Mouse (Mus musculus): ENCODE measurements at regions not wholly inside any gene's neighbourhood (a gene's known extent, or its start where the extent isn't known, plus 50 kb on each side); places are given as distances from the start of the nearest gene placed in this dataset.

- TF ChIP-seq POLR2A (IDR thresholded peaks at IDR 0.05; ENCODE audit: low read depth, low read length), result no peak
- no peak for TF ChIP-seq CTCF (conservative IDR thresholded peaks at IDR 0.05; ENCODE audit: insufficient read depth, insufficient read length, low read depth, low read length)
- no peaks in the 10 kb centered on the region for H3K4me1 ChIP-seq (ENCODE audit: control insufficient read depth, insufficient read depth, low read length)
- no peaks in the 10 kb centered on the region for H3K27me3 ChIP-seq (replicated peaks; ENCODE audit: control insufficient read depth, insufficient read depth, low read length)
- 79% methylated on average over 8 of the region's 8 CpGs for WGBS
- no peaks in the 10 kb centered on the region for H3K36me3 ChIP-seq (ENCODE audit: control insufficient read depth, insufficient read depth, low read length)
- H3K4me3 ChIP-seq (ENCODE audit: insufficient read depth, low read depth, low read length), result no peak overlapping the region
- H3K27ac ChIP-seq (ENCODE audit: insufficient read depth, low read depth, low read length), result no peak overlapping the region
- no peak for DNase-seq
Observed at GRCm38 (mm10) chr1:35957425-35958372, 110.5 kb upstream of the Hs6st1 start.

DNA sequence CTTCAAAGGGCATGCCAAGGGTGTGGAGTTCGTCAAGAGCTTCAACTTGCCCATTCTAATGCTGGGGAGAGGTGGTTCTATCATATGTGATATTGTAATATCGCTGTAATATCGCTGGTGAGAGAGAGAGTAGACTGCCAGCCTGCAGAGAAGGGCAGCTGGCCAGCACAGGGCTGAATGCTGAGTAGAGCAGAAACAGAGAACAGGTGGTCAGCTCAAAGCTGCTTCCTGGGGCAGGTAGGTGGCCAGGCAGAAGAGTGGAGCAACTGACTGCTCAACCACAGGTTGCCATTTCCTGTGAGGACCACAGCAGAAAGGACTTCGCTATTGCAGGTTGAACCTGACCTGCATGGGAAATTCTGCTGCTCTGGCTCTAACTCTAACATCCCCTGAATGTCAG lies 108.5 kb upstream of the Hs6st1 start:
- Histone ChIP-seq H3K36me3 (ENCODE audit: control insufficient read depth, insufficient read depth, low read length) (no peaks in the 10 kb centered on the region), H3K4me3 (ENCODE audit: insufficient read depth, low read depth, low read length) (no peak overlapping the region), H3K4me1 (ENCODE audit: control insufficient read depth, insufficient read depth, low read length) (no peaks in the 10 kb centered on the region), H3K27ac (ENCODE audit: insufficient read depth, low read depth, low read length) (no peak overlapping the region), H3K27me3 (replicated peaks; ENCODE audit: control insufficient read depth, insufficient read depth, low read length) (no peaks in the 10 kb centered on the region)
- WGBS, result 91% methylated on average over 4 of the region's 4 CpGs
- TF ChIP-seq CTCF (conservative IDR thresholded peaks at IDR 0.05; ENCODE audit: insufficient read depth, insufficient read length, low read depth, low read length) (no peak), POLR2A (IDR thresholded peaks at IDR 0.05; ENCODE audit: low read depth, low read length) (no peak)
- no peak for DNase-seq

GRCm38 (mm10) chr1:35960844-35961243 lies 107.4 kb upstream of the Hs6st1 start:
- DNase-seq, result no peak
- Histone ChIP-seq H3K36me3 (ENCODE audit: control insufficient read depth, insufficient read depth, low read length) (no peaks in the 10 kb centered on the region), H3K4me1 (ENCODE audit: control insufficient read depth, insufficient read depth, low read length) (no peaks in the 10 kb centered on the region), H3K27ac (ENCODE audit: insufficient read depth, low read depth, low read length) (no peak overlapping the region), H3K4me3 (ENCODE audit: insufficient read depth, low read depth, low read length) (no peak overlapping the region), H3K27me3 (replicated peaks; ENCODE audit: control insufficient read depth, insufficient read depth, low read length) (no peaks in the 10 kb centered on the region)
- 74% methylated on average over 2 of the region's 2 CpGs for WGBS
- TF ChIP-seq POLR2A (IDR thresholded peaks at IDR 0.05; ENCODE audit: low read depth, low read length) (no peak), CTCF (conservative IDR thresholded peaks at IDR 0.05; ENCODE audit: insufficient read depth, insufficient read length, low read depth, low read length) (no peak)

DNA sequence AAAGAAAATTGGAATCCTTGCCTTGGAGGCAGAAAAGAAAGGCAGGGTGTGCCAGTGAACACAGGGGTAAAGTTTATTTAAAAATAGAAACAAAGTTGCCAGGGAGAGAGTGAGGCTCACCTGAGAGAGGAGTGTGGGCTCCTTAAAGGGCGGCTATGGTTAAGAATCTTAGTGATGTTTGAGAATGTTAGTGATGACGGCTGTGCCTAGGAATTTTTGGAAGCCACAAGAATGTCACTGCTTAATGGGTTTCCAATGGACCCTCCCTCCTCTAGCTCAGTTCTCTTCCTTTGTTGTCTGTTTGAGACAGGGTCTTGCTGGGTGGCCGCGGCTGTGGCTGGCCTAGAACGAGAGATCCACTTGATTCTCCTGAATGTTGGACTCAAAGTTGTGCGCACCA lies 106.3 kb upstream of the Hs6st1 start:
- H3K36me3 ChIP-seq (ENCODE audit: control insufficient read depth, insufficient read depth, low read length), result no peaks in the 10 kb centered on the region
- no peak overlapping the region for H3K4me3 ChIP-seq (ENCODE audit: insufficient read depth, low read depth, low read length)
- WGBS, result 85% methylated on average over 6 of the region's 6 CpGs
- no peaks in the 10 kb centered on the region for H3K27me3 ChIP-seq (replicated peaks; ENCODE audit: control insufficient read depth, insufficient read depth, low read length)
- DNase-seq, result no peak
- TF ChIP-seq POLR2A (IDR thresholded peaks at IDR 0.05; ENCODE audit: low read depth, low read length), result no peak
- TF ChIP-seq CTCF (conservative IDR thresholded peaks at IDR 0.05; ENCODE audit: insufficient read depth, insufficient read length, low read depth, low read length), result no peak
- H3K4me1 ChIP-seq (ENCODE audit: control insufficient read depth, insufficient read depth, low read length), result no peaks in the 10 kb centered on the region
- no peak overlapping the region for H3K27ac ChIP-seq (ENCODE audit: insufficient read depth, low read depth, low read length)

DNA sequence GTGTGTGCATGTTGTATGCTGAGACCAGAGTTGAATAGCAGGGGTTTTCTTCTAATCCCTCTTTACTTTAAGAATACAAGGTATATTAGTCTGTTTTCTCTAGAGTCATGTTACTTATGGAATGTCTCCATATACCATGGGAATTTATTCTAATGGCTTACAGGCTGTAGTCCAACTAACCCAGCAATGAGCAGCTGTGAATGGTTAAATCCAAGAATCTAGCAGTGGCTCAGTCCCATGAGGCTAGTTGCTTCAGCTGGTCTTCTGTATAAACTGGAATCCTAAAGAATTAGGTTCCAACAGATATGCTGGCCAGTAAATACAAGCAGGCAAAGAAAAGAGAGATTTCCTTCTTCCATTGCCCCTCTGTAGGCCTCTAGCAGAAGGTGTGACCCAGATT lies 99.7 kb upstream of the Hs6st1 start:
- TF ChIP-seq POLR2A (IDR thresholded peaks at IDR 0.05; ENCODE audit: low read depth, low read length) (no peak), CTCF (conservative IDR thresholded peaks at IDR 0.05; ENCODE audit: insufficient read depth, insufficient read length, low read depth, low read length) (no peak)
- Histone ChIP-seq H3K4me3 (ENCODE audit: insufficient read depth, low read depth, low read length) (no peak overlapping the region), H3K27me3 (replicated peaks; ENCODE audit: control insufficient read depth, insufficient read depth, low read length) (no peaks in the 10 kb centered on the region), H3K27ac (ENCODE audit: insufficient read depth, low read depth, low read length) (no peak overlapping the region), H3K4me1 (ENCODE audit: control insufficient read depth, insufficient read depth, low read length) (no peaks in the 10 kb centered on the region), H3K36me3 (ENCODE audit: control insufficient read depth, insufficient read depth, low read length) (no peaks in the 10 kb centered on the region)
- no peak for DNase-seq

- H3K4me1 ChIP-seq (ENCODE audit: control insufficient read depth, insufficient read depth, low read length), result no peaks in the 10 kb centered on the region
- WGBS, result 82% methylated on average over 7 of the region's 7 CpGs
- no peak overlapping the region for H3K4me3 ChIP-seq (ENCODE audit: insufficient read depth, low read depth, low read length)
- DNase-seq, result no peak
- no peaks in the 10 kb centered on the region for H3K36me3 ChIP-seq (ENCODE audit: control insufficient read depth, insufficient read depth, low read length)
- TF ChIP-seq POLR2A (IDR thresholded peaks at IDR 0.05; ENCODE audit: low read depth, low read length), result no peak
- H3K27ac ChIP-seq (ENCODE audit: insufficient read depth, low read depth, low read length), result no peak overlapping the region
- H3K27me3 ChIP-seq (replicated peaks; ENCODE audit: control insufficient read depth, insufficient read depth, low read length), result no peaks in the 10 kb centered on the region
Observed at GRCm38 (mm10) chr1:35971435-35972189, 96.6 kb upstream of the Hs6st1 start.

DNA sequence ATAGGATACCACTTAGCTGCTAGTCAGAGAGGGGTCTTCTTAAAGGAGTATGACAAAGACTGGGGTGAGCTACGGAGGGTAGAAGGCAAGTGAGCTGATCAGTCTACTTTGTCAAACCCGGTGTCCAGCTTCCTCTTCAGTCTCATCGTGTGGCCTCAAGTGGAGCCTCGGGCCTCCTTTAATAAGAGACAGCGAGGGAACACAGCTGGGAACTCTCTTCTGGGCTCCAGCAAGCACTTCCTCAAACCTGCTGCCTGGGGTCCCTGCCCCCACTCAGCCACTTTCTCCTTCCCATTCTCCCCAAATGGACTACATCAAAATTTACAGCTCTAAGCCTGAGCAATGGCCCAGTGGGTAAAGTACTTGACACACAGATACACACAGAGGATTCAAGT lies 96.0 kb upstream of the Hs6st1 start:
- TF ChIP-seq POLR2A (IDR thresholded peaks at IDR 0.05; ENCODE audit: low read depth, low read length) (no peak), CTCF (conservative IDR thresholded peaks at IDR 0.05; ENCODE audit: insufficient read depth, insufficient read length, low read depth, low read length) (no peak)
- Histone ChIP-seq H3K27me3 (replicated peaks; ENCODE audit: control insufficient read depth, insufficient read depth, low read length) (no peaks in the 10 kb centered on the region), H3K36me3 (ENCODE audit: control insufficient read depth, insufficient read depth, low read length) (no peaks in the 10 kb centered on the region), H3K27ac (ENCODE audit: insufficient read depth, low read depth, low read length) (no peak overlapping the region), H3K4me1 (ENCODE audit: control insufficient read depth, insufficient read depth, low read length) (no peaks in the 10 kb centered on the region), H3K4me3 (ENCODE audit: insufficient read depth, low read depth, low read length) (no peak overlapping the region)
- WGBS, result 70% methylated on average over 5 of the region's 5 CpGs
- no peak for DNase-seq

Data from kidney, adult 2 months (tissue).